Mouse (Mus musculus): ENCODE results near the gene Klf13. TPM values are rescaled to one million over a fixed set of nuclear protein-coding genes. Genes with fewer than 3 reads are reported as not detected.

Klf13 gene
- total and polyA plus RNA-seq, 3 experiments, result 21.6 to 54.6 (median 50.0) TPM

DNA sequence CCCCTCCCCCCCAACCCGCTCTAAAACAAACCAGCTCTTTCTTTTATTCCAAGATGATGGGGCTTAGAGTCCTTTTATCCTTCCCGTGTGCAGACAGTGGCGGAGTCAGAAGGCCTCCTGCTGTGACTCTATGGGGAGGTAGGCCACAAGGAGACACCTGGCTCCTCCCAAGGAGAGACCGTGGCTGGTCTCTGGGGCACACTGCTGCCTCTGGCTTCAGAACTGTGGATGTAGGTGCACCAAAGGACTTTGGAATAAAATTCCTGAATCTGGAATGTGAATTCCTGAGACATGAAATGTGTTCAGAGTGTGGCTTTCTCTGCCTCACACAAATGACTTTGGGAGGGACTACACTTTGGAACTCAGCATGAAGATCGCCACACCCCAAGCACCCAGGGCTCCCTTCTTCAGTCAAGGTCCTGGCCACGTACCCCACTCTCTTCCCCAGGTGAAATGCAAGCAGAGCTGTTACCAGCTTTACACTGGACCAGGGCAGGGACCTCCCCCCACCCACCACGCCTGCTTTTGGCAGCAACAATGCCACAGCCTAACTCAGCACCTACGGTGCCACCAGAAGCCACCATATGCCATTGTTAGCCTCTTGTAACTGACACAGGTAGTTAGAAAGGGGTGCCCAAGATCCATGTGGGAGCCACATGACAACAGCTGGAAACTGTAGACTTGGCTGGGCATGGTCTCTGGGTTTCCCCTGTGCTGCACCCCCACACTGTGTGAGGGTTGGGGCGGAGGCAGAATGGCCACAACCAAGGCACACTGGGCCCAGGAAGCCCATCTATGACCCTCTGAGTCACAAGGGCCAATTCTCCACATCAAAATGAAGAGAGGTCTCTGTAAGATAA, 49.4 kb downstream of the Klf13 start:
- Histone ChIP-seq H3K27me3 (ENCODE audit: control insufficient read depth, insufficient read depth, low read length) (no peaks in the 10 kb centered on the region), H3K79me2 (replicated peaks; ENCODE audit: control insufficient read depth, insufficient read depth, low read length) (peaks cover 4% of the 10 kb centered on the region), H3K4me1 (ENCODE audit: control insufficient read depth, insufficient read depth, low read length) (peaks cover 33% of the 10 kb centered on the region), H3K4me3 (no peak overlapping the region), H3K36me3 (ENCODE audit: control insufficient read depth, insufficient read depth, low read length) (peaks cover 16% of the 10 kb centered on the region), H3K27ac (peak overlapping the region; percentile 92), H3K9ac (ENCODE audit: low read depth, low read length) (no peak overlapping the region)
- intact Hi-C loops (cut with DNase I), result loop anchor here (5.0 kb wide), 1 partner anchor 72 kb away; no protein-coding TSS in a partner anchor
- 80% methylated on average over 9 of the region's 9 CpGs for WGBS
- no peak for DNase-seq
- TF ChIP-seq EP300 (IDR thresholded peaks at IDR 0.05; ENCODE audit: insufficient read depth, low read depth, low read length), result no peak
- no peak for TF ChIP-seq POLR2A (IDR thresholded peaks at IDR 0.05; ENCODE audit: insufficient read depth, low read depth, low read length)
- TF ChIP-seq CTCF (IDR thresholded peaks at IDR 0.05), result no peak

DNA sequence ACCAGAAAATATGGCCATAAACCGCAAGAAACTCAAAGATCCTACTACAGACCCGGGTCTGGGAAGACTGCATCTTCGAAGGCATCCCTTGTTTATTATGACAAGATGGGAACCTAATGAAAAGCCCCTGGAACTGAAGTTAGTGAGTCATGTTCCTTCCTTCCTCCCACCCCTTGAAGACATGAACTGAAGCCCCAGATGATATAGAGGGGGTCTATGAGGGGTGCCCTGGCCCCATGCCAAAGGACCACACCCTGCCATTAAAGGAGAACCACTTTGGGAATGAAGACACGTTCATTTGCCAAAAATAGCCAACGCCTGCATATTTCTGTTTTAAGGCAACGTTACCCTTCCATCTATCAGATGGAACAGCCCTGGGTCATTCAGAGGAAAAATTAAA, 50.0 kb downstream of the Klf13 start:
- WGBS, result 37% methylated on average over 6 of the region's 6 CpGs
- Histone ChIP-seq H3K79me2 (replicated peaks; ENCODE audit: control insufficient read depth, insufficient read depth, low read length) (peaks cover 4% of the 10 kb centered on the region), H3K4me3 (no peak overlapping the region), H3K36me3 (ENCODE audit: control insufficient read depth, insufficient read depth, low read length) (peaks cover 16% of the 10 kb centered on the region), H3K27ac (peak overlapping the region; percentile 92), H3K9ac (ENCODE audit: low read depth, low read length) (no peak overlapping the region), H3K4me1 (ENCODE audit: control insufficient read depth, insufficient read depth, low read length) (peaks cover 33% of the 10 kb centered on the region), H3K27me3 (ENCODE audit: control insufficient read depth, insufficient read depth, low read length) (no peaks in the 10 kb centered on the region)
- no peak for DNase-seq
- no peak for TF ChIP-seq POLR2A (IDR thresholded peaks at IDR 0.05; ENCODE audit: insufficient read depth, low read depth, low read length)
- TF ChIP-seq EP300 (IDR thresholded peaks at IDR 0.05; ENCODE audit: insufficient read depth, low read depth, low read length), result no peak
- no peak for TF ChIP-seq CTCF (IDR thresholded peaks at IDR 0.05)
- intact Hi-C loops (cut with DNase I), result loop anchor here (5.0 kb wide), 1 partner anchor 71 kb away; no protein-coding TSS in a partner anchor

DNA sequence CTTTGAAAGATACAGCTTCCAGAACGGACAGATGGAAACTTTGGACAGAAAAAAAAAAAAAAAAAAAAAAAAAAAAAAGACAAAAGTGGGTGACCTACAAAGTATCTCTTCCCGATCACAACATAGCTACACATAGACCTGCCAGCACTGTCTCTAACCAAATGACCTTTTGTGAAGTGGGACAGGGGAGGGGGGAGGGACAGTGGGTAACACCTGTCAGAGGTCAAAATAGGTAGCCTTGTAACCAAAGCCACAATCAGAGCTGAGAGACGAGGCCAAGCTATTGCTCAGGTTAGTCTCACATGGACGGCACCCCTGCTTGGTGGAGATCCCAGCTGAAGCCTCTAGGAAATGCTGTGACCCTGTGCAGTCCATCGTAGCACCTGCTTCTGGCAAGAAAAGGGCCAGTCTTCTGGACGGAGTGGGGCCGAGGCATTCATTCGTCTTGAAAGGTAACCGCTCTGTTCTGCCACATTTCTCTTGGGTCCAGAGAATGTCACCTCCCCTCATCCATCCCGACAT, 51.1 kb downstream of the Klf13 start:
- intact Hi-C loops (cut with DNase I), result loop anchor here (2.0 to 5.0 kb wide), 2 partner anchors 31 to 70 kb away; no protein-coding TSS in a partner anchor
- H3K4me3 ChIP-seq, result no peak overlapping the region; the same call in 1 of the 2 replicates
- peak overlapping the region; percentile 44 for H3K9ac ChIP-seq (ENCODE audit: low read depth, low read length)
- no peaks in the 10 kb centered on the region for H3K27me3 ChIP-seq (ENCODE audit: control insufficient read depth, insufficient read depth, low read length)
- no peak for TF ChIP-seq POLR2A (IDR thresholded peaks at IDR 0.05; ENCODE audit: insufficient read depth, low read depth, low read length)
- TF ChIP-seq CTCF (IDR thresholded peaks at IDR 0.05), result no peak
- TF ChIP-seq EP300 (IDR thresholded peaks at IDR 0.05; ENCODE audit: insufficient read depth, low read depth, low read length), result no peak
- peaks cover 4% of the 10 kb centered on the region for H3K79me2 ChIP-seq (replicated peaks; ENCODE audit: control insufficient read depth, insufficient read depth, low read length)
- no peak for DNase-seq
- WGBS, result 53% methylated on average over 10 of the region's 10 CpGs
- peak overlapping the region; percentile 92 for H3K27ac ChIP-seq
- H3K4me1 ChIP-seq (ENCODE audit: control insufficient read depth, insufficient read depth, low read length), result peaks cover 33% of the 10 kb centered on the region
- peaks cover 16% of the 10 kb centered on the region for H3K36me3 ChIP-seq (ENCODE audit: control insufficient read depth, insufficient read depth, low read length)

DNA sequence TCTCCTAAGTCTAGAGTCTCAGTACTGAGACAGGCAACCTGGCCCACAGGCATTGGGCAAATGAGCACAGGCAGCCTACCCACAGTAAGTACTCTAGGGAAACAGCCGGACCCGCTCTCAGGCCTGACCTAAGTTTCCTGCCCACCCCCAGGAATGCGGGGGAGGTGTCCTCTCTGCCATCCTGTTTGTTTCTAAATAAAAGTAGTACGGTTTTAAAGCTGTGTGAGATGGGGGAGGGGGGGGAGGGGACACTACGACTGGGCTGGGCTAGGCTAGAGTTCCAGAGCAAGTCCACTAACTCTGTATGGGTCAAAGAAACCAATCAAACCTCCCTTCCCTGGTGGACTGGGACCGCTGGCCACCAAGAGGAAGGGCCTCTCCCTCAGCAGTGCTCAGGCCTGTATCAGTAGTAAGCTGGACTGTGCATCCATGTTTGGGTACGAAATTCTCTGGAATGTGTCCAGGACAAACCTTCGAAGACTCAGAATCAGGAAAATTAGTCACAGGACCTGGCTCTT, 51.6 kb downstream of the Klf13 start:
- intact Hi-C loops (cut with DNase I), result loop anchor here (2.0 to 5.0 kb wide), 2 partner anchors 30 to 70 kb away; no protein-coding TSS in a partner anchor
- Histone ChIP-seq H3K79me2 (replicated peaks; ENCODE audit: control insufficient read depth, insufficient read depth, low read length) (peaks cover 4% of the 10 kb centered on the region), H3K36me3 (ENCODE audit: control insufficient read depth, insufficient read depth, low read length) (peaks cover 16% of the 10 kb centered on the region), H3K4me1 (ENCODE audit: control insufficient read depth, insufficient read depth, low read length) (peaks cover 34% of the 10 kb centered on the region), H3K27ac (peak overlapping the region; percentile 92), H3K9ac (ENCODE audit: low read depth, low read length) (peak overlapping the region; percentile 16), H3K4me3 (no peak overlapping the region), H3K27me3 (ENCODE audit: control insufficient read depth, insufficient read depth, low read length) (no peaks in the 10 kb centered on the region)
- peak; percentile 99 for TF ChIP-seq EP300 (IDR thresholded peaks at IDR 0.05; ENCODE audit: insufficient read depth, low read depth, low read length)
- TF ChIP-seq POLR2A (IDR thresholded peaks at IDR 0.05; ENCODE audit: insufficient read depth, low read depth, low read length), result peak; percentile 65
- TF ChIP-seq CTCF (IDR thresholded peaks at IDR 0.05), result no peak
- 15% methylated on average over 8 of the region's 8 CpGs for WGBS
- peak; percentile 72 to 77 for DNase-seq

DNA sequence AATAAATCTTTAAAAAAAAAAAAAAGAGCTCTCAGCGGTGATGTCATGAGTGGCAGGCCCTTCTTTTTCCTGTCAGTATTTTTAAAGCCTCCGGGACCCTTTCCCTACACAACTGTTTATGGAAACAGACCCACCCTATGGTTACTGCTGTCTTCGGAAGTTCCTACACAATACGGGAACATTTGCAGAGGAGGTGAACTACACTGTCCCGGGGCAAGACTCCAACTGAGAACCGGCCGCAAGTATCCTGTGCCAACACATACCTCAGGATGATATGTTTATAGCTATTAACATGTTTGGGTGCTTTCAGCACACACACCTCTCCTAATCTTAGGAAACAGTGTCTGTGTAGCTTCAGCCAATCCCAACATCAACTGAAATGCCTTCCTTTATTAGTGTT, 53.7 kb downstream of the Klf13 start:
- no peak overlapping the region for H3K4me3 ChIP-seq
- H3K4me1 ChIP-seq (ENCODE audit: control insufficient read depth, insufficient read depth, low read length), result peaks cover 36% of the 10 kb centered on the region
- WGBS, result 27% methylated on average over 7 of the region's 7 CpGs
- H3K9ac ChIP-seq (ENCODE audit: low read depth, low read length), result no peak overlapping the region
- intact Hi-C loops (cut with DNase I), result loop anchor here (5.0 kb wide), 1 partner anchor 68 kb away; no protein-coding TSS in a partner anchor
- H3K27me3 ChIP-seq (ENCODE audit: control insufficient read depth, insufficient read depth, low read length), result no peaks in the 10 kb centered on the region
- TF ChIP-seq CTCF (IDR thresholded peaks at IDR 0.05), result no peak
- TF ChIP-seq EP300 (IDR thresholded peaks at IDR 0.05; ENCODE audit: insufficient read depth, low read depth, low read length), result no peak
- TF ChIP-seq POLR2A (IDR thresholded peaks at IDR 0.05; ENCODE audit: insufficient read depth, low read depth, low read length), result no peak
- DNase-seq, result no peak
- H3K36me3 ChIP-seq (ENCODE audit: control insufficient read depth, insufficient read depth, low read length), result peaks cover 16% of the 10 kb centered on the region
- H3K27ac ChIP-seq, result peak overlapping the region; percentile 92
- no peaks in the 10 kb centered on the region for H3K79me2 ChIP-seq (replicated peaks; ENCODE audit: control insufficient read depth, insufficient read depth, low read length)
